Mouse (Mus musculus): ENCODE measurements at regions not wholly inside any gene's neighbourhood (a gene's known extent, or its start where the extent isn't known, plus 50 kb on each side); places are given as distances from the start of the nearest gene placed in this dataset.

GRCm38 (mm10) chr7:125138607-125139006 is 305.9 kb upstream of the Kdm8 start:
- no peak for TF ChIP-seq POLR2A (IDR thresholded peaks at IDR 0.05; ENCODE audit: control insufficient read depth, low read depth, low read length)
- TF ChIP-seq CTCF (IDR thresholded peaks at IDR 0.05; ENCODE audit: control insufficient read depth, insufficient read depth, insufficient replicate concordance, low read depth, low read length), result no peak
